Mouse (Mus musculus) testis, adult 2 months (tissue): ENCODE measurements around the gene Ebpl.

Source experiments
- CTCF ChIP-seq: fragments of 200-500 bp; IDR thresholded peaks from 2 replicates; pipeline ENCODE4 v1.5.1; 2012; ENCODE audit warnings: low read depth, mild to moderate bottlenecking, inconsistent platforms, low read length, moderate library complexity; ENCODE audit not compliant: control insufficient read depth, insufficient read depth, insufficient replicate concordance
- POLR2A ChIP-seq: fragments of 200-500 bp; IDR thresholded peaks from 2 replicates; pipeline ENCODE4 v1.6.1; 2012; ENCODE audit warnings: low read depth, mild to moderate bottlenecking, inconsistent platforms, low read length, moderate library complexity; ENCODE audit not compliant: control insufficient read depth

DNA sequence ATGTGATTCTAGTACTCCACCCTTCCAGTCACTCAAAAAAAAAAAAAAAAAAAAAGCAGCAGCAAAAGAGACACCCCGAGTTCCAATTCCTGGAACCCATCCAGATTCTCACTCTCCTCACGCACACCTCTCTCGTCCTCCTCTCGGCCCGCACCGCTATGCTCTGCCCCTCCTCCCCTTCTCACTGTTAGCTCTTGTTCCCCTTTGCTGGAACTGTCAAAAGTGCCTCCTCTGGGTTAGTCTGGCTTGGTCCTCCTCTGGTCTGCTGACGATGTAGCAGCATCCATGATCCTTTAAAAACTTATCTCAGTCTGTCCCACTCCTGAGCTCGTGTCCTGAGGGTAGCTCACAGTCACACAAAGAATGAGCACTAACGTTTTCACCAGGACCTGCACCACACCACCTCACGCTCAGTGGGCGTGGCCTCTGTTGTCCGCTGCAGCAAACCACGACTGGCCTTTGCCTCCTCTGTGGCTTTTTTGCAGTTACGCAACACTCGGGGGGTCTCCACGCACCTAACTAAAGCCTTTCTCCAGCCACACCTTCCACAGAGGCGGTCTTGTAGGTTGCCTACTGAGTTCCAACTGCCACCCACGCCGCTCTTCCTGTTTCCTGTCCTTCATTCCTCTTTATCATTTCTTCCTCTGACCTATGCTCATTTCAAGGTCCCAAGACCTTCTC lies 71.5 kb downstream of the Ebpl start:
- no peak for TF ChIP-seq CTCF
- TF ChIP-seq POLR2A: no peak
